Mouse (Mus musculus): Measurements from ENCODE around the gene Abhd14a.

Abhd14a gene

GRCm38 (mm10) chr9:106411729-106412128, 35.7 kb downstream of the Abhd14a start:
- DNase-seq (ENCODE audit: low read depth, low spot score), result no peak

- DNase-seq (ENCODE audit: low read depth, low spot score), result no peak
These were observed 36.3 kb downstream of the Abhd14a start for GRCm38 (mm10) chr9:106411091-106411594.

- DNase-seq (ENCODE audit: low read depth, low spot score), result peak; percentile 35
These were observed 37.3 kb downstream of the Abhd14a start for GRCm38 (mm10) chr9:106410086-106410650.

GRCm38 (mm10) chr9:106409096-106409495, 38.4 kb downstream of the Abhd14a start:
- DNase-seq (ENCODE audit: low read depth, low spot score), result no peak

- no peak for DNase-seq (ENCODE audit: low read depth, low spot score)
These were observed 40.9 kb downstream of the Abhd14a start for GRCm38 (mm10) chr9:106406443-106407078.

- DNase-seq (ENCODE audit: low read depth, low spot score), result no peak
These were observed 42.2 kb downstream of the Abhd14a start for GRCm38 (mm10) chr9:106405275-106405674.

GRCm38 (mm10) chr9:106402607-106403375, 44.7 kb downstream of the Abhd14a start:
- no peak for DNase-seq (ENCODE audit: low read depth, low spot score)

- DNase-seq (ENCODE audit: low read depth, low spot score), result no peak
These were observed 45.3 kb downstream of the Abhd14a start for GRCm38 (mm10) chr9:106402149-106402548.

GRCm38 (mm10) chr9:106399808-106400207, 47.7 kb downstream of the Abhd14a start:
- no peak for DNase-seq (ENCODE audit: low read depth, low spot score)

GRCm38 (mm10) chr9:106398667-106399311, 48.7 kb downstream of the Abhd14a start:
- no peak for DNase-seq (ENCODE audit: low read depth, low spot score)

GRCm38 (mm10) chr9:106397733-106398132, 49.7 kb downstream of the Abhd14a start:
- no peak for DNase-seq (ENCODE audit: low read depth, low spot score)

GRCm38 (mm10) chr9:106394649-106395602, 52.6 kb downstream of the Abhd14a start:
- DNase-seq (ENCODE audit: low read depth, low spot score), result no peak

GRCm38 (mm10) chr9:106393548-106393947, 53.9 kb downstream of the Abhd14a start:
- no peak for DNase-seq (ENCODE audit: low read depth, low spot score)

GRCm38 (mm10) chr9:106392828-106393527, 54.5 kb downstream of the Abhd14a start:
- DNase-seq (ENCODE audit: low read depth, low spot score), result no peak
